9 mouse cellular contexts compared by ENCODE assay signal in genomic region chrX:60013084-60013676, GRCm38 (mm10). TPM values are rescaled to one million over a fixed set of nuclear protein-coding genes. Genes with fewer than 3 reads are reported as not detected.
DNase-seq lines count a peak whose midpoint lies in the region; ATAC-seq and TF ChIP-seq lines count a peak whose summit lies in the region.
"Had no signal": no experiment of that assay in that cellular context is flagged by ENCODE, and none has a peak within 500 bp of the region (broad histone marks: within the 10 kb centered on the region; RNA-seq: fewer than 3 reads in every experiment).

No protein-coding gene starts in this region.

- no peak overlapping the region for H3K4me2 ChIP-seq in limb, embryonic 11.5 days (ENCODE audit: low read depth, severe bottlenecking)
- H3K4me2 ChIP-seq in lung, postnatal 0 days (replicated peaks; ENCODE audit: low read depth, low read length) = no peak overlapping the region

- H3K4me1 ChIP-seq in limb, embryonic 11.5 days (ENCODE audit: control insufficient read depth, insufficient read depth, low read length) = no peaks in the 10 kb centered on the region
- no peaks in the 10 kb centered on the region for H3K4me1 ChIP-seq in limb, embryonic 10.5 days
- H3K4me1 ChIP-seq in lung, postnatal 0 days (ENCODE audit: insufficient read depth, low read depth, low read length) = no peaks in the 10 kb centered on the region

- no peak for TF ChIP-seq EP300 in lung, postnatal 0 days (IDR thresholded peaks at IDR 0.05)

- ATAC-seq in frontal cortex, adult (ENCODE audit: low TSS enrichment) = peak; percentile 62; the same call in 1 of the 2 replicates
- ATAC-seq in limb, embryonic 11.5 days (ENCODE audit: insufficient number of reproducible peaks, low FRiP score, low TSS enrichment, low read depth) = no peak
- ATAC-seq in lung, postnatal 0 days = no peak
- ATAC-seq in monocyte, adult 5-6 weeks (replicated peaks; ENCODE audit: insufficient number of reproducible peaks, low FRiP score, low TSS enrichment, poor library complexity, severe bottlenecking) = no peak

- no peaks in the 10 kb centered on the region for H3K27me3 ChIP-seq in limb, embryonic 11.5 days (ENCODE audit: control insufficient read depth, insufficient read depth, low read length)
- H3K27me3 ChIP-seq in limb, embryonic 10.5 days (ENCODE audit: low read depth, poor library complexity, severe bottlenecking) = no peaks in the 10 kb centered on the region
- no peaks in the 10 kb centered on the region for H3K27me3 ChIP-seq in lung, postnatal 0 days (replicated peaks; ENCODE audit: insufficient read depth, low read length)

- H3K9ac ChIP-seq in limb, embryonic 11.5 days (ENCODE audit: low read length) = no peak overlapping the region
- no peak overlapping the region for H3K9ac ChIP-seq in lung, postnatal 0 days (replicated peaks; ENCODE audit: low read depth)

- no peaks in the 10 kb centered on the region for H3K9me3 ChIP-seq in limb, embryonic 11.5 days (ENCODE audit: control insufficient read depth, low read length)
- H3K9me3 ChIP-seq in limb, embryonic 10.5 days (replicated peaks) = no peaks in the 10 kb centered on the region
- H3K9me3 ChIP-seq in lung, postnatal 0 days (ENCODE audit: low read length) = no peaks in the 10 kb centered on the region

- no peak for DNase-seq in frontal cortex, postnatal 10 days (ENCODE audit: low spot score in 2 of 2)
- DNase-seq in limb, embryonic 11.5 days (ENCODE audit: low spot score) = peak; percentile 23
- DNase-seq in limb, embryonic 10.5 days (ENCODE audit: low spot score) = no peak
- peak; percentile 6 for DNase-seq in R1 (ENCODE audit: low read depth, low spot score)
- peak; percentile 43 for DNase-seq in embryo, embryonic 10.5 days (ENCODE audit: low spot score)
- DNase-seq in lung, postnatal 0 days (ENCODE audit: low spot score) = peak; percentile 34

- no peaks in the 10 kb centered on the region for H3K36me3 ChIP-seq in limb, embryonic 11.5 days (ENCODE audit: control insufficient read depth, insufficient read depth, low read length)
- H3K36me3 ChIP-seq in limb, embryonic 10.5 days = no peaks in the 10 kb centered on the region
- H3K36me3 ChIP-seq in lung, postnatal 0 days (ENCODE audit: insufficient read depth, low read length) = no peaks in the 10 kb centered on the region

- no peak overlapping the region for H3K4me3 ChIP-seq in limb, embryonic 11.5 days (ENCODE audit: low read depth, low read length)
- no peak overlapping the region for H3K4me3 ChIP-seq in limb, embryonic 10.5 days
- no peak overlapping the region for H3K4me3 ChIP-seq in lung, postnatal 0 days (ENCODE audit: low read depth, low read length)

- H3K27ac ChIP-seq in limb, embryonic 11.5 days (replicated peaks; ENCODE audit: low read depth, low read length) = no peak overlapping the region
- H3K27ac ChIP-seq in limb, embryonic 10.5 days = no peak overlapping the region
- no peak overlapping the region for H3K27ac ChIP-seq in lung, postnatal 0 days (ENCODE audit: low read length)

- TF ChIP-seq CTCF in lung, postnatal 0 days (IDR thresholded peaks at IDR 0.05) = peak; percentile 73

RNA-seq across cellular contexts. Expression of gene F9, which starts 13.9 kb away (rescaled TPM):
- polyA plus RNA-seq in limb, embryonic 11.5 days (2014; fragmentation: Nextera tagmentation; extraction: Ambion mirVana) = not detected in 2 replicates
- polyA plus RNA-seq in limb, embryonic 10.5 days (2016; fragmentation: Nextera tagmentation; extraction: Ambion mirVana) = not detected in 2 replicates
- polyA plus RNA-seq in lung, postnatal 0 days (2015; fragmentation: Nextera tagmentation; extraction: Ambion mirVana) = not detected in 2 replicates
- total RNA-seq in monocyte, adult 5-6 weeks (2017) = 0.29 to 0.64 TPM (median 0.39 TPM) in 3 replicates
- polyA plus RNA-seq: lung, embryonic 16.5 days had no signal

Comparison
In these comparisons a context has a peak if more than half of its experiments do, and no peak if none do; other contexts are left out.
1. DNase-seq: peak in limb, embryonic 11.5 days (single experiment), R1 (single experiment), embryo, embryonic 10.5 days (single experiment) and lung, postnatal 0 days (single experiment); none in frontal cortex, postnatal 10 days (0 of 2) and limb, embryonic 10.5 days (single experiment).